Mouse (Mus musculus): ENCODE results near the gene Pi16.

The Pi16 gene

GRCm38 (mm10) chr17:29358928-29359327, 41.4 kb downstream of the Pi16 start:
- DNase-seq: no peak

DNA sequence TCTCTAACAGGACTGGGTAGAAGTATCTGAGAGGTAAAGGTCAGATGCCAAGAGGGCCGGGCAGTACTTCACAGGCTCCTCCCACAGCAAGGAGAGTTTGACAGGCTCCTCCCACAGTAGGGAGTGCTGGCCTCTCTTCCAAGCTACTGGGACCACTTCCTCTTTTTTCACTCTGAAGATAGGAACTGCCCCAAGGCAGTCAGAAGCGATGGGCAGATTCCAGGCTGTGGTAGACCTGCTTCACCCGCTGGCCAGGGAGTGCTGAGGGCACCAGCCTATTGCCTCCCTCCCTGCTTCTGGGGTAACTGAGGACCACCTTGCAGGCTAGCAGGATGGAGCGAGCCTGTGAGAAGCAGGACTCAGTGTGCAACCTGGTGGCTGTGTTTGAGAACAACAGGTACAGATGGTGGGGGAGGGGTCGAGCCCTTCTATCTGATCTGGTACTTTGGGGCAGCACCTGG, 43.3 kb downstream of the Pi16 start, which contains the start of gene Fgd2:
TSS of gene Fgd2 (plus strand) at position 154 of the 461 bp plus-strand sequence.
- DNase-seq: no peak

DNA sequence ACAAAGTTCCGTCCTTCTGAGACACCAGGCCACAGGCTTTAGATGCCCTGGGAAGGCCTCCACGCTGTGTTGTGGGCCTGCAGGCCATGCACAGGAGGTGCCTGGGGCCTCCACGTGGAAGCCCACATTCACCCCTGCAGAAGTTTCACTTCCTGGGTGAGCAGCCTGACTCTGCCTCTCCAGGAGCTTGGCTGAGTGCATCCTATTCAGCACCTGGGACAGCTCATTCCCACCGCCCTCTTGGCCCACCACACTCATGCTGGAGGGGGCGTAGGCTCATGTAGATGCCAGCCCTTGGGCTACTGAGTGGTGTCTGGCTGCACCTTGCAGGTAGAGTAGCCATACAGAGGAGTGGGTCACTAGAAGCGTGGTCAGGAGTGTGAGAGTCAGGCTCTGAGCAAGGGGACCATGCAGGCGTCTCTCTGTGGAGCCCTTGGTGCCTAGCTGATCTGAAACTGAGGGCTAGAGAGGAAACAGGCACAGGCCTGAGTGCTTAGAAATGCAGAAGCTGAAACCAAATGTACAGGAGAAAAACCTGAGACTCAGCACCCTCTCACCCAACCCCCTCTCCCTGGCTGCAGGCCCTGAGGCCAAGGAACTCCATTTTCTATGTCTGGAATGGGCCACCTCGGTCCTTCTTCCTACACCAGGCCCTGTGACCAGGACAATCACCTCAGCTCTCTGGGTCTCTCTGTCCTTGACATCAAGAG, 44.7 kb downstream of the Pi16 start:
- DNase-seq: no peak

GRCm38 (mm10) chr17:29363109-29363508, 45.6 kb downstream of the Pi16 start:
- DNase-seq: no peak

- peak in 1 of 2 experiments; percentile 35 for DNase-seq
These were observed 47.7 kb downstream of the Pi16 start for GRCm38 (mm10) chr17:29365105-29365621.

DNA sequence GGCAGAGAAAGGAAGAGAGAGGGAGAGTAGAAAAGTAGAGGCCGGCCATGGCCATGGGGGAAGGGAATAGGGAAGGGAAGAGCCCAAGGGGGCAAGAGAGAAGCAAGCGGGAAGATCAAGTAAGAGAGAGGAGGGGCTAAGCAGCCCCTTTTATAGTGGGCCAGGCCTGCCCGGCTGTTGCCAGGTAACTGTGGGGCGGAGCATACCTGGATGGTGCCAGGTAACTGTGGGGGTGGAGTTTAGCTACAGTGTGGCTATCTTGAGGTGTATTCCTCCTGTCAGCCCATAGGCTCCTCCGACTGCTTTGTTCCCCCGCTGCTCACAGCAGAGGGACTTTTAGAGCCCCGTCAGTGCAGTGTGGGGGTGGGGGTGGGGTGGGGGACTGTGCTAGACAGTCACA, 51.2 kb downstream of the Pi16 start:
- DNase-seq: no peak

- DNase-seq: peak; percentile 77 to 78
These were observed 53.7 kb downstream of the Pi16 start for GRCm38 (mm10) chr17:29370984-29371723.

DNA sequence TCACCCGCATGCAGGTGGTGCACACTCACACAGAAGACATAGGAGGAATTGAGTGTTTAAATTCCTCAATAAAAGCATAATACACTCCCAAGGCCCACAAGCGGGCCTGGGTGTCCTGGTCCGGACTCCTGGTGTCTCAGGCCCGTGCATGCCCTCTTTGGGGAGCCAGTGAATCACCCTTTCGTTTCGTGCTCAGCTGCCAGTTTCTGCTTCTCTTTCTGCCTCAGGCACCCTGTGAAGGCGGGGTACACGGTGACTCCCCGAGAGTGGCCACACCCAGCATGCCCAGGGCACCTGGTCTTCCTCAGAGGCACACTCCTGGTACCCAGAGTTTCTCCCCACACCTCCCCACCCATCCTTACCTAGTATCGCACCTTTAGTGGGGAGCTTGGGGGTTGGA, 58.4 kb downstream of the Pi16 start:
- DNase-seq: no peak

- no peak for DNase-seq
These were observed 60.6 kb downstream of the Pi16 start for GRCm38 (mm10) chr17:29378056-29378455.

Measured in thymus, adult 18-20 months (tissue).